Mouse (Mus musculus) kidney, adult 2 months (tissue): ENCODE results near the gene Ptgdr. TPM values are rescaled to one million over a fixed set of nuclear protein-coding genes. Genes with fewer than 3 reads are reported as not detected.
"Not testable (repeated sequence)": the region's sequence is repeated elsewhere in the genome, so short reads cannot be mapped to it uniquely, and the experiment has no call there.

Source experiments
- DNase-seq: peaks from one replicate; pipeline ENCODE4 v3.0.0; 2021
- H3K27ac ChIP-seq: fragments of 200-500 bp; 2 replicates; pipeline ENCODE4 v1.5.1; 2012; ENCODE audit warnings: low read depth, low read length, control low read depth, inconsistent platforms; ENCODE audit not compliant: insufficient read depth
- H3K27me3 ChIP-seq: fragments of 200-500 bp; replicated peaks from 2 replicates; pipeline ENCODE4 v1.6.1; 2012; ENCODE audit warnings: mild to moderate bottlenecking, moderate library complexity, low read length, inconsistent platforms; ENCODE audit not compliant: control insufficient read depth, insufficient read depth
- H3K36me3 ChIP-seq: fragments of 200-500 bp; 2 replicates; pipeline ENCODE4 v1.6.1; 2012; ENCODE audit warnings: mild to moderate bottlenecking, moderate library complexity, low read length, inconsistent platforms; ENCODE audit not compliant: control insufficient read depth, insufficient read depth
- H3K4me1 ChIP-seq: fragments of 200-500 bp; 2 replicates; pipeline ENCODE4 v1.6.1; 2011; ENCODE audit warnings: low read length; ENCODE audit not compliant: control insufficient read depth, insufficient read depth
- H3K4me3 ChIP-seq: fragments of 200-500 bp; 2 replicates; pipeline ENCODE4 v1.5.1; 2011; ENCODE audit warnings: mild to moderate bottlenecking, low read depth, low read length, control low read depth; ENCODE audit not compliant: insufficient read depth
- CTCF ChIP-seq: fragments of 200-500 bp; conservative IDR thresholded peaks from 2 replicates; pipeline ENCODE4 v1.5.1; 2011; ENCODE audit warnings: low read depth, mild to moderate bottlenecking, control low read depth, low read length, moderate library complexity, mixed read lengths; ENCODE audit not compliant: insufficient read depth, insufficient read length
- POLR2A ChIP-seq: fragments of 200-500 bp; IDR thresholded peaks from one replicate; pipeline ENCODE4 v1.6.1; 2011; ENCODE audit warnings: low read depth, low read length, control low read depth
- WGBS: fragments of 180-500 bp; shearing (Covaris S2); methylation state at CpG from one replicate; pipeline ENCODE4 v1.1.7; 2018; 5-methylcytosine and 5-hydroxymethylcytosine counted together
- polyA plus RNA-seq: library from polyadenylated mRNA; depleted of rRNA; stranded (reverse); fragments of >200 nt; gene quantifications from 2 replicates; pipeline ENCODE4 v1.2.3, GENCODE M21; 2012

The Ptgdr gene
- polyA plus RNA-seq, 1 experiment, result not detected

GRCm38 (mm10) chr14:44863086-44863485 is 3.9 kb upstream of the Ptgdr start:
- 34% methylated on average over 4 of the region's 4 CpGs for WGBS
- Histone ChIP-seq H3K4me1 (no peaks in the 10 kb centered on the region), H3K27ac (no peak overlapping the region), H3K4me3 (no peak overlapping the region), H3K36me3 (no peaks in the 10 kb centered on the region), H3K27me3 (no peaks in the 10 kb centered on the region)
- DNase-seq, result no peak
- TF ChIP-seq CTCF, result no peak
- TF ChIP-seq POLR2A, result no peak

- H3K27ac ChIP-seq, result no peak overlapping the region
- no peaks in the 10 kb centered on the region for H3K27me3 ChIP-seq
- H3K36me3 ChIP-seq, result no peaks in the 10 kb centered on the region
- no peak overlapping the region for H3K4me3 ChIP-seq
- no peak for DNase-seq
- no peaks in the 10 kb centered on the region for H3K4me1 ChIP-seq
- WGBS, result 42% methylated on average over 3 of the region's 3 CpGs
- TF ChIP-seq CTCF (no peak), POLR2A (no peak)
Measured at GRCm38 (mm10) chr14:44861161-44861560, 2.0 kb upstream of the Ptgdr start.

GRCm38 (mm10) chr14:44858372-44858771 is 803 bp downstream of the Ptgdr start:
- DNase-seq, result no peak
- Histone ChIP-seq H3K4me3 (no peak overlapping the region), H3K27ac (no peak overlapping the region), H3K36me3 (no peaks in the 10 kb centered on the region), H3K4me1 (no peaks in the 10 kb centered on the region), H3K27me3 (no peaks in the 10 kb centered on the region)
- no peak for TF ChIP-seq POLR2A
- no peak for TF ChIP-seq CTCF
- WGBS, result 13% methylated on average over 12 of the region's 12 CpGs

- H3K36me3 ChIP-seq, H3K4me3 ChIP-seq, H3K27ac ChIP-seq, H3K4me1 ChIP-seq, H3K27me3 ChIP-seq: not testable (repeated sequence)
- 9% methylated on average over 3 of the region's 3 CpGs for WGBS
- DNase-seq, result peak; percentile 43
Measured at GRCm38 (mm10) chr14:44850637-44851036, 8.5 kb downstream of the Ptgdr start.

- no peak overlapping the region for H3K27ac ChIP-seq
- no peak overlapping the region for H3K4me3 ChIP-seq
- peaks cover 3% of the 10 kb centered on the region; the same call in 1 of the 2 replicates for H3K4me1 ChIP-seq
- 62% methylated on average over 2 of the region's 2 CpGs for WGBS
- no peaks in the 10 kb centered on the region for H3K36me3 ChIP-seq
- no peaks in the 10 kb centered on the region for H3K27me3 ChIP-seq
- DNase-seq, result no peak
- TF ChIP-seq CTCF, result no peak
- TF ChIP-seq POLR2A, result no peak
Measured at GRCm38 (mm10) chr14:44847740-44848139, 11.4 kb downstream of the Ptgdr start.

- 77% methylated on average over 6 of the region's 6 CpGs for WGBS
- Histone ChIP-seq H3K4me3 (no peak overlapping the region), H3K27me3 (no peaks in the 10 kb centered on the region), H3K36me3 (no peaks in the 10 kb centered on the region), H3K27ac (no peak overlapping the region), H3K4me1 (peaks cover 3% of the 10 kb centered on the region; the same call in 1 of the 2 replicates)
- no peak for DNase-seq
- no peak for TF ChIP-seq CTCF
- no peak for TF ChIP-seq POLR2A
Measured at GRCm38 (mm10) chr14:44846558-44847263, 12.5 kb downstream of the Ptgdr start.

GRCm38 (mm10) chr14:44843768-44844755 is 15.1 kb downstream of the Ptgdr start:
- H3K27ac ChIP-seq, result no peak overlapping the region
- no peaks in the 10 kb centered on the region for H3K27me3 ChIP-seq
- no peaks in the 10 kb centered on the region for H3K36me3 ChIP-seq
- no peak overlapping the region for H3K4me3 ChIP-seq
- no peak for TF ChIP-seq CTCF
- peaks cover 3% of the 10 kb centered on the region; the same call in 1 of the 2 replicates for H3K4me1 ChIP-seq
- no peak for DNase-seq
- 53% methylated on average over 15 of the region's 15 CpGs for WGBS
